Mouse (Mus musculus): ENCODE results near the gene Klk1.

Gene Klk1

DNA sequence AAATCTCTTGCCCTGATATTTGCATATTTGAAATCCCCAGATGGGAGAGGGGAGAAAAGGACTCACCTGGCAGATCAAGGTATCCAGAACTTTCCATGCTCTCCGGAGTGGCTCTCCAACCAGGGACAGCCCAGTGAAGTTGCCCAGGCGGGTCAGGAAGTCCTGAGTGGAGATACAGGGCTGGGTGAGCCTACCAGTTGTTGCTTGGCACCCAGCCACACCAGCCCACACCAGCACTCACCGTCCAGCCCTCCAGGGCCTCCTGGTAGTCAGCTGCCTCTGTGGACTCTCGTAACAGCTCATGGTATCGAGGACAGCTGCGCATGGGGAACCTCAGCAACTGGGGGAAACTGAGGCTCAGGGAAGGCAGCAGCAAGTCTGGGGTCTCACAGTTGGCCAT is 29.8 kb downstream of the Klk1 start:
- DNase-seq: no peak

- no peak for DNase-seq
Observed at GRCm38 (mm10) chr7:44257278-44257677, 32.1 kb downstream of the Klk1 start, which contains the start of gene Acp4. Gene Acp4, minus strand, starts transcription at chr7:44257378.

DNA sequence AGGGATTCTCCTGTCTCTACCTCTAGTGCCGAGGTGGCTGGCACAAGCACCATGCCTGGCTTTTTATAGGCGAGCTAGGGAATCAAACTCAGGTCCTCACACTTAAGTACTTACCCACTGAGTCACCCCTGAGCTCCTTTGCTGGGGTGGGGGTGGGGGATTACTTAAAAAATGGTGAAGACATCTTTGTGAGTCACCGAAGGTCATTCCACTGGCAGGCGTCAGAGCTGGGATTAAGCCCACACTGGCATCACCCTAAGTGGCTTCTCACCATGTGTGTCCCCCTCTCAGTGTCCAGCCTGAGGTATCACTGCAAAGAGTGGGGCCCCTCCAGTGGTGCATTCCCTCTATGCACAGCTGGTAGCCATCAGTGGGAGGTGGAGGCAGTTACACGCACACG is 35.2 kb downstream of the Klk1 start:
- no peak for DNase-seq

- no peak for DNase-seq
Observed at GRCm38 (mm10) chr7:44261147-44261546, 36.0 kb downstream of the Klk1 start, which contains the start of gene Gm15517. Gene Gm15517, plus strand, starts transcription at chr7:44261447.

GRCm38 (mm10) chr7:44262791-44263643 is 37.9 kb downstream of the Klk1 start:
- peak; percentile 98 to 100 for DNase-seq

- no peak for DNase-seq
Observed at GRCm38 (mm10) chr7:44268117-44268516, 43.0 kb downstream of the Klk1 start.

GRCm38 (mm10) chr7:44269397-44269796 is 44.2 kb downstream of the Klk1 start:
- DNase-seq: no peak

GRCm38 (mm10) chr7:44271309-44271708 is 46.1 kb downstream of the Klk1 start:
- peak in 1 of 2 experiments; percentile 31 for DNase-seq

DNA sequence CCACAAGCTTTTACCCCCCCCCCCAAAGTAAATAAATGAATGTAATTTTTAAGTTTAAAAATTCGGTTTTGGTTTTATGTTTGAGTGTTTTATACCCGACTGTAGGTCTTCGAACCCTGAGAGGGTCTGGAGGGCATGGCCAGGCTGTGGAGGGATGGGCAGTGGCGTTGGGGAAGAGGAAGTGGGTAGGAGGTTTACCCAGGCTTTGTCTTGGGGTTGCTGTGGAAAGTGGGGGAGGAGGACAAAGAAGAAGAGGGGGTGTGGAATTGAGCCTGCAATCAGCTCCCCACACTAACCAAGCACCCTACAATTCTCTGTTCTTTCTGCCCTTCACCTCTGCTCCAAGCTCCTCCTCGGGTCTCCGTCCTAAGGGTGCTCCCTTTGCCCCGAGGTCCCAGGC is 47.4 kb downstream of the Klk1 start:
- no peak for DNase-seq

DNA sequence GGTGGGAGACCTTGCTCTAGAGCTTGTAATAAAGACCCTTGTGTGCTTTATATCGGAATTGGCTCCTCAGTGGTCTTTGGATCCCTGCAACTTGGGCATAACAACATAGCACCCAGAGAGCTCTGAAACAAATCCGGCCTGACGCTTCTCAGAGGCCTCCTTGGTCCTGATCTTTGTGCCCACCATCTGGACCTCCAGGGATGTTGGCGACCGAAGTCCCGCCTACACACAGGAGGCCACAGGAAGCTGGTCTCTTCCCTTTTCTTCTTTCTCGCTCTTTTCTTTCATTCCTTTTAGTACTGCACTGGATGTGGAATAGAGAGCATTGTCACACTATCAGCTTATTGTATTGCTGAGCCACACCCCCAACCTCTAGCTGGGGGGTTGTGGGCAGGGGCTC is 48.3 kb downstream of the Klk1 start:
- DNase-seq: no peak

DNA sequence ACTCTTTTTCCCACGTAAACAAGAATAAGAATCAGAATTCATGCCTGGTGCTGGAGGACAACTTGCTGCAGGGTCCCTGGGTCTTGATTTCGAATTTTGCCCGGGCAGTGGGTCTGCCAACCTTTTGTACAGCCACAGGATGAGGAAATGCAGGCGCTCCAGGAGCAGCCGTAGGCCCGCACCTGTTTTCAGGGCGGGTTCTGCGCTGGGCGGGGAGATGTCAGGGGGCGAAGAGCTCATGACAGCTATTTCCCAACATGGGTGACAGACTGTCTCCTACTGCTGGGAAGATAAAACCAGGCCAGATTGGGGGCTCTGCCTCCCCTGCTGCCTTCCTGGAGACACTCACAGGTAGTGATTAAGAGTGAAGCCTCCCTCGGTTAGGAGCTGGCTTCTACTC is 48.9 kb downstream of the Klk1 start:
- DNase-seq: no peak

GRCm38 (mm10) chr7:44275546-44275945 is 50.4 kb downstream of the Klk1 start:
- DNase-seq: no peak

- no peak for DNase-seq
Observed at GRCm38 (mm10) chr7:44276461-44277249, 51.5 kb downstream of the Klk1 start.

- peak; percentile 76 to 79 for DNase-seq
Observed at GRCm38 (mm10) chr7:44277250-44277622, 52.1 kb downstream of the Klk1 start.
